Mouse (Mus musculus): ENCODE data around the gene Sdhd. TPM values are rescaled to one million over a fixed set of nuclear protein-coding genes. Genes with fewer than 3 reads are reported as not detected.

The Sdhd gene
- total RNA-seq, 2 experiments from 2014 or later = 117 to 132 TPM

- DNase-seq (ENCODE audit: extremely low spot score in 1 of 2, low spot score in 1 of 2) = no peak
These were observed 12.6 kb downstream of the Sdhd start for GRCm38 (mm10) chr9:50590856-50591518.

- DNase-seq (ENCODE audit: extremely low spot score in 1 of 2, low spot score in 1 of 2) = no peak
These were observed 16.7 kb downstream of the Sdhd start for GRCm38 (mm10) chr9:50586955-50587354.

- DNase-seq (ENCODE audit: extremely low spot score in 1 of 2, low spot score in 1 of 2) = no peak
These were observed 18.3 kb downstream of the Sdhd start for GRCm38 (mm10) chr9:50585145-50585818.

GRCm38 (mm10) chr9:50580370-50580769 lies 23.2 kb downstream of the Sdhd start:
- no peak for DNase-seq (ENCODE audit: extremely low spot score in 1 of 2, low spot score in 1 of 2)

GRCm38 (mm10) chr9:50569599-50570525 lies 33.8 kb downstream of the Sdhd start:
- no peak for DNase-seq (ENCODE audit: extremely low spot score in 1 of 2, low spot score in 1 of 2)

- DNase-seq (ENCODE audit: extremely low spot score in 1 of 2, low spot score in 1 of 2) = no peak
These were observed 35.7 kb downstream of the Sdhd start for GRCm38 (mm10) chr9:50567881-50568280.

- no peak for DNase-seq (ENCODE audit: extremely low spot score in 1 of 2, low spot score in 1 of 2)
These were observed 36.2 kb downstream of the Sdhd start for GRCm38 (mm10) chr9:50567372-50567771.

- no peak for DNase-seq (ENCODE audit: extremely low spot score in 1 of 2, low spot score in 1 of 2)
These were observed 37.7 kb downstream of the Sdhd start for GRCm38 (mm10) chr9:50565940-50566339.

GRCm38 (mm10) chr9:50565173-50565572 lies 38.4 kb downstream of the Sdhd start:
- no peak for DNase-seq (ENCODE audit: extremely low spot score in 1 of 2, low spot score in 1 of 2)

- no peak for DNase-seq (ENCODE audit: extremely low spot score in 1 of 2, low spot score in 1 of 2)
These were observed 41.7 kb downstream of the Sdhd start for GRCm38 (mm10) chr9:50561918-50562360.

GRCm38 (mm10) chr9:50561145-50561917 lies 42.3 kb downstream of the Sdhd start, which contains the start of gene Tex12:
Gene Tex12 (minus strand): TSS chr9:50561325.
- DNase-seq (ENCODE audit: extremely low spot score in 1 of 2, low spot score in 1 of 2) = no peak

- DNase-seq (ENCODE audit: extremely low spot score in 1 of 2, low spot score in 1 of 2) = no peak
These were observed 48.5 kb downstream of the Sdhd start, which contains the start of gene Bco2 for GRCm38 (mm10) chr9:50555094-50555446. Gene Bco2 (minus strand): TSS chr9:50555181.

- peak in 1 of 2 experiments; percentile 40 for DNase-seq (ENCODE audit: extremely low spot score in 1 of 2, low spot score in 1 of 2)
These were observed 49.1 kb downstream of the Sdhd start, which contains the start of gene Il18 for GRCm38 (mm10) chr9:50554241-50555093. Gene Il18 (plus strand): TSS chr9:50554827.

GRCm38 (mm10) chr9:50553547-50553946 lies 50.1 kb downstream of the Sdhd start:
- no peak for DNase-seq (ENCODE audit: extremely low spot score in 1 of 2, low spot score in 1 of 2)

GRCm38 (mm10) chr9:50552206-50552605 lies 51.4 kb downstream of the Sdhd start:
- DNase-seq (ENCODE audit: extremely low spot score in 1 of 2, low spot score in 1 of 2) = no peak

- DNase-seq (ENCODE audit: extremely low spot score in 1 of 2, low spot score in 1 of 2) = no peak
These were observed 54.7 kb downstream of the Sdhd start for GRCm38 (mm10) chr9:50548936-50549335.

- DNase-seq (ENCODE audit: extremely low spot score in 1 of 2, low spot score in 1 of 2) = no peak
These were observed 55.6 kb downstream of the Sdhd start for GRCm38 (mm10) chr9:50547859-50548478.
